Mouse (Mus musculus) heart, postnatal 0 days (tissue): ENCODE results near the gene Adprh. TPM values are rescaled to one million over a fixed set of nuclear protein-coding genes. Genes with fewer than 3 reads are reported as not detected.

Experiments
- ATAC-seq: fragments of 200-750 bp; cut with Nextera tagmentation; 2 replicates; pipeline ENCODE4 v1.8.0; 2017; ENCODE audit warnings: low read depth, moderate number of reproducible peaks, moderate library complexity; ENCODE audit not compliant: insufficient read depth
- DNase-seq: peaks from one replicate; pipeline ENCODE4 v3.0.0-alpha.2; 2016; ENCODE audit warnings: low spot score
- H3K27ac ChIP-seq: fragments of 300-500 bp; sonication (generic); 2 replicates; pipeline ENCODE4 v1.5.1; 2014; ENCODE audit warnings: low read depth, mild to moderate bottlenecking
- H3K27me3 ChIP-seq: fragments of 300-500 bp; sonication (generic); 2 replicates; pipeline ENCODE4 v1.6.1; 2014; ENCODE audit warnings: low read length, mixed read lengths; ENCODE audit not compliant: control insufficient read depth, insufficient read depth
- H3K36me3 ChIP-seq: fragments of 300-500 bp; sonication (generic); replicated peaks from 2 replicates; pipeline ENCODE4 v1.6.1; 2014; ENCODE audit warnings: low read length, mixed read lengths; ENCODE audit not compliant: control insufficient read depth, insufficient read depth
- H3K4me1 ChIP-seq: fragments of 300-500 bp; sonication (generic); 2 replicates; pipeline ENCODE4 v1.6.1; 2014; ENCODE audit warnings: antibody characterized with exemption; ENCODE audit not compliant: control insufficient read depth, insufficient read depth
- H3K4me2 ChIP-seq: fragments of 300-500 bp; sonication (generic); 2 replicates; pipeline ENCODE4 v1.6.1; 2014; ENCODE audit warnings: low read depth, mild to moderate bottlenecking, low read length, moderate library complexity
- H3K4me3 ChIP-seq: fragments of 300-500 bp; sonication (generic); 2 replicates; pipeline ENCODE4 v1.5.1; 2014; ENCODE audit warnings: low read depth, low read length
- H3K9ac ChIP-seq: fragments of 300-500 bp; sonication (generic); replicated peaks from 2 replicates; pipeline ENCODE4 v1.6.1; 2014; ENCODE audit warnings: low read depth, low read length, mixed read lengths
- H3K9me3 ChIP-seq: fragments of 300-500 bp; sonication (generic); replicated peaks from 2 replicates; pipeline ENCODE4 v1.6.1; 2016; ENCODE audit warnings: low read length; ENCODE audit not compliant: control insufficient read depth
- CTCF ChIP-seq: IDR thresholded peaks from 2 replicates; pipeline ENCODE4 v1.5.1; 2016; ENCODE audit warnings: antibody characterized with exemption, control low read depth, low read depth
- EP300 ChIP-seq: IDR thresholded peaks from 2 replicates; pipeline ENCODE4 v1.6.1; 2016; ENCODE audit warnings: antibody characterized with exemption, low read depth
- WGBS: fragments of 180-500 bp; shearing (Covaris S2); extraction: QIAGEN DNeasy Blood & Tissue Kit; methylation state at CpG from one replicate; pipeline ENCODE4 v1.1.7; 2014; 5-methylcytosine and 5-hydroxymethylcytosine counted together
- polyA plus RNA-seq: library from polyadenylated mRNA; unstranded; fragments of >200 nt; fragmentation: Nextera tagmentation; extraction: Ambion mirVana; gene quantifications from 2 replicates; pipeline ENCODE4 v1.2.1, GENCODE M21; 2015
- total RNA-seq: library from RNA; depleted of rRNA; stranded (reverse); fragments of >200 nt; gene quantifications from 2 replicates; pipeline ENCODE4 v1.2.3, GENCODE M21; 2014; ENCODE audit warnings: low replicate concordance; rRNA removed

The Adprh gene
- total RNA-seq (30.9 and 42.6 TPM in 2 replicates), polyA plus RNA-seq (69.5 and 72.1 TPM in 2 replicates)

GRCm38 (mm10) chr16:38452442-38453202 is at the start of gene Adprh:
Gene Adprh, minus strand, starts transcription at chr16:38452703.
- Histone ChIP-seq H3K4me2 (peak within 1 kb of the TSS; percentile 92), H3K27me3 (no peaks in the 10 kb centered on the region), H3K36me3 (peaks cover 21% of the 10 kb centered on the region), H3K4me3 (peak within 1 kb of the TSS; percentile 74), H3K9me3 (no peaks in the 10 kb centered on the region), H3K27ac (peak within 1 kb of the TSS; percentile 92), H3K9ac (peak within 1 kb of the TSS; percentile 76), H3K4me1 (peaks cover 11% of the 10 kb centered on the region; the same call in 1 of the 2 replicates)
- under 1% methylated on average over 56 of the region's 61 CpGs for WGBS
- ATAC-seq (peak; percentile 98), DNase-seq (peak; percentile 89)
- TF ChIP-seq CTCF (no peak), EP300 (no peak)

- Histone ChIP-seq H3K4me1 (no peaks in the 10 kb centered on the region), H3K9me3 (no peaks in the 10 kb centered on the region), H3K4me2 (no peak overlapping the region), H3K27me3 (no peaks in the 10 kb centered on the region), H3K27ac (no peak overlapping the region), H3K4me3 (no peak overlapping the region), H3K36me3 (peaks cover 35% of the 10 kb centered on the region), H3K9ac (no peak overlapping the region)
- 78% methylated on average over 7 of the region's 7 CpGs for WGBS
- ATAC-seq: no peak
- no peak for DNase-seq
- TF ChIP-seq EP300 (no peak), CTCF (no peak)
Measured at GRCm38 (mm10) chr16:38496604-38497140, 44.2 kb upstream of the Adprh start.

- H3K27me3 ChIP-seq: no peaks in the 10 kb centered on the region
- no peak for ATAC-seq
- DNase-seq: no peak
- H3K4me3 ChIP-seq: no peak overlapping the region
- 63% methylated on average over 10 of the region's 10 CpGs for whole genome bisulfite sequencing
- no peak overlapping the region for H3K27ac ChIP-seq
- no peaks in the 10 kb centered on the region for H3K4me1 ChIP-seq
- no peak overlapping the region for H3K9ac ChIP-seq
- H3K4me2 ChIP-seq: no peak overlapping the region
- no peaks in the 10 kb centered on the region for H3K9me3 ChIP-seq
- TF ChIP-seq CTCF (peak; percentile 36), EP300 (no peak)
- H3K36me3 ChIP-seq: peaks cover 24% of the 10 kb centered on the region
Measured at GRCm38 (mm10) chr16:38493890-38494289, 41.4 kb upstream of the Adprh start.

- Histone ChIP-seq H3K9me3 (no peaks in the 10 kb centered on the region), H3K9ac (no peak overlapping the region), H3K27me3 (no peaks in the 10 kb centered on the region), H3K36me3 (peaks cover 12% of the 10 kb centered on the region), H3K27ac (no peak overlapping the region), H3K4me3 (no peak overlapping the region), H3K4me2 (no peak overlapping the region), H3K4me1 (no peaks in the 10 kb centered on the region)
- TF ChIP-seq EP300 (no peak), CTCF (no peak)
- 79% methylated on average over 3 of the region's 3 CpGs for WGBS
- no peak for ATAC-seq
- no peak for DNase-seq
Measured at GRCm38 (mm10) chr16:38492551-38492950, 40.0 kb upstream of the Adprh start.

- H3K27me3 ChIP-seq: no peaks in the 10 kb centered on the region
- H3K27ac ChIP-seq: no peak overlapping the region
- DNase-seq (no peak), ATAC-seq (peak; percentile 36; the same call in 1 of the 2 replicates)
- H3K4me3 ChIP-seq: peak overlapping the region; percentile 42
- 31% methylated on average over 41 of the region's 42 CpGs for WGBS
- no peak for TF ChIP-seq EP300
- TF ChIP-seq CTCF: no peak
- no peak overlapping the region for H3K9ac ChIP-seq
- no peaks in the 10 kb centered on the region for H3K9me3 ChIP-seq
- H3K36me3 ChIP-seq: no peaks in the 10 kb centered on the region
- H3K4me2 ChIP-seq: peak overlapping the region; percentile 74
- peaks cover 8% of the 10 kb centered on the region; the same call in 1 of the 2 replicates for H3K4me1 ChIP-seq
Measured at GRCm38 (mm10) chr16:38483582-38484309, 31.2 kb upstream of the Adprh start.
